Mouse (Mus musculus): ENCODE measurements around the gene Dcaf8. TPM values are rescaled to one million over a fixed set of nuclear protein-coding genes. Genes with fewer than 3 reads are reported as not detected.
A peak's percentile ranks its signal among the peaks of the same experiment; 100 is the strongest.

Gene Dcaf8
- polyA plus RNA-seq, 1 experiment from 2014 or later: 110 TPM

DNA sequence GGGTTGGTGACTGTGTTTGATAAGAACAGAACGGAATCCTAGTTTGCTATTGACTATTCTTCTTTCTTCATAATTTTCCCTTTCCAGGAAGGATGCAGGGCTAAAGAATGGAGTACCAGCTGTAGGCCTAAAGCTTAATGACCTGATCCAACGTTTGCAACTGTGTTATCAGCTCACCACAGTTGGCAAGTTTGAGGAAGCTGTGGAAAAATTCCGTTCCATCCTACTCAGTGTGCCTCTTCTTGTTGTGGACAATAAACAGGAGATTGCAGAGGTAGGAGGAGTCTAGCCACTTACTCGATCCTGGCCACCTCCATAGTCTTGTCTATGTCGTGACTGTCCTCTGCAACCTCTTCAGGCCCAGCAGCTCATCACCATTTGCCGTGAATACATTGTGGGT lies 28.8 kb upstream of the Dcaf8 start:
- no peak for ATAC-seq (replicated peaks; ENCODE audit: low FRiP score, low read depth)
- Histone ChIP-seq H3K36me3 (ENCODE audit: insufficient read depth, low read length) (peaks cover 87% of the 10 kb centered on the region), H3K9me3 (replicated peaks; ENCODE audit: low read length) (no peaks in the 10 kb centered on the region), H3K4me2 (ENCODE audit: low read length) (no peak overlapping the region), H3K4me1 (replicated peaks; ENCODE audit: insufficient read depth, low read length) (no peaks in the 10 kb centered on the region), H3K4me3 (replicated peaks; ENCODE audit: low read depth, low read length) (no peak overlapping the region), H3K27ac (no peak overlapping the region), H3K27me3 (ENCODE audit: insufficient read depth, low read length) (no peaks in the 10 kb centered on the region), H3K9ac (ENCODE audit: low read depth, low read length) (no peak overlapping the region)
- WGBS: 80% methylated on average over 6 of the region's 6 CpGs
- no peak for TF ChIP-seq CTCF (IDR thresholded peaks at IDR 0.05; ENCODE audit: low read depth)
- no peak for DNase-seq (ENCODE audit: low spot score)

DNA sequence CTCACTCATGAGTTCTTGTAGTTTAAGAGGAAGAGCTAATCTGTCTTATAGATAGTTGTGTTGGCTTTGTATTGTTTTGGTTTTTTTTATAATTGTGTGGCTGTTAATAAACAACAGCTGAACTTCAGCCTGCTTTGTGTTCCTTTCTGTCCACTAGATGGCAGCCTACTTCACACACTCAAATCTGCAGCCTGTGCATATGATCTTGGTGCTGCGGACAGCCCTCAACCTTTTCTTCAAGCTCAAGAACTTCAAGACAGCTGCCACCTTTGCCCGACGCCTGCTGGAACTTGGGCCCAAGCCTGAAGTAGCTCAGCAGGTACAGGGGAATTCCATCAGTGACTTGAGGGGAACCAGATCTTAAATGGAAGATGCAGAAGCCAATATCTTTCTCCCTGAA lies 28.2 kb upstream of the Dcaf8 start:
- Histone ChIP-seq H3K4me2 (ENCODE audit: low read length) (no peak overlapping the region), H3K4me3 (replicated peaks; ENCODE audit: low read depth, low read length) (no peak overlapping the region), H3K9ac (ENCODE audit: low read depth, low read length) (no peak overlapping the region), H3K4me1 (replicated peaks; ENCODE audit: insufficient read depth, low read length) (no peaks in the 10 kb centered on the region), H3K27me3 (ENCODE audit: insufficient read depth, low read length) (no peaks in the 10 kb centered on the region), H3K36me3 (ENCODE audit: insufficient read depth, low read length) (peaks cover 81% of the 10 kb centered on the region), H3K27ac (no peak overlapping the region), H3K9me3 (replicated peaks; ENCODE audit: low read length) (no peaks in the 10 kb centered on the region)
- WGBS: 42% methylated on average over 3 of the region's 3 CpGs
- peak; percentile 81 for TF ChIP-seq CTCF (IDR thresholded peaks at IDR 0.05; ENCODE audit: low read depth)
- ATAC-seq (replicated peaks; ENCODE audit: low FRiP score, low read depth) (no peak), DNase-seq (ENCODE audit: low spot score) (peak; percentile 83)

DNA sequence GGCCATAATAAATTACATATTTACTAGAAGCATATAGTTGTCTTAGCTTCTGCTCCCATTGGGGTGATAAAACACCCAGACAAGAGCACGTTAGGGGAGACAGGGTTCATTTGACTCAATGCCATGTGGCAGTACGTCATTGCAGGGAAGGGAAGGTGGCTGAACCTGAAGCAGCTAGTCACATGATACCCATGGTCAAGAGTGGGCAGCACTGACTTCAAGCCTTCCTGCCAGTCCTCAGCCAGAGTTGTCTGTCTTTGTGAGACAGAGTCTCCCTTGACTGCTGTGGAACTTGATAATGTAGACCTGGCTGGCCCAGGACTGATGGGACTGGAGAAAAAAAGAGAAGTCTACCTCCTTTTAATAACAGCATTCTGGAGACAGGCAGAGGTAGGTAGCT lies 25.2 kb upstream of the Dcaf8 start:
- ATAC-seq (replicated peaks; ENCODE audit: low FRiP score, low read depth): no peak
- Histone ChIP-seq H3K4me3 (replicated peaks; ENCODE audit: low read depth, low read length) (no peak overlapping the region), H3K4me1 (replicated peaks; ENCODE audit: insufficient read depth, low read length) (peaks cover 9% of the 10 kb centered on the region; the same call in 1 of the 2 replicates), H3K27me3 (ENCODE audit: insufficient read depth, low read length) (no peaks in the 10 kb centered on the region), H3K36me3 (ENCODE audit: insufficient read depth, low read length) (peaks cover 51% of the 10 kb centered on the region), H3K27ac (no peak overlapping the region), H3K9me3 (replicated peaks; ENCODE audit: low read length) (no peaks in the 10 kb centered on the region), H3K9ac (ENCODE audit: low read depth, low read length) (no peak overlapping the region), H3K4me2 (ENCODE audit: low read length) (no peak overlapping the region)
- DNase-seq (ENCODE audit: low spot score): no peak
- 60% methylated on average over 2 of the region's 2 CpGs for WGBS
- TF ChIP-seq CTCF (IDR thresholded peaks at IDR 0.05; ENCODE audit: low read depth): no peak

DNA sequence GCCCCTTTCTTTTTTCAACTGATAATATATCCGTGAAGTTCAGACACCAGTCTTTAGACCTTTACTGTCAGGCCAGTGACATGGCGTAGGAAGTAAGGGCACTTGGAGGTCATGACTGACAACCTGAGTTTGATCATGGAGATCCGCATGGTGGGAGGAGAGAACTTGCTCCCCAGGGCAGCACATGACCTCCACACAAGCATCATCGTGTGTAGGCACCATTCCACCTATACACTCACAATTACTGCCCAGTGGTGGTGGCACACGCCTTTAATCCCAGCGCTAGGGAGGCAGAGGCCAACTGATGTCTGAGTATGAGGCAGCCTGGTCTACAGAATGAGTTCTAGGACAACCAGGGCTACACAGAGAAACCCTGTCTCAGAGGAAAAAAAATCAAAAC lies 23.3 kb upstream of the Dcaf8 start:
- TF ChIP-seq CTCF (IDR thresholded peaks at IDR 0.05; ENCODE audit: low read depth): no peak
- Histone ChIP-seq H3K27me3 (ENCODE audit: insufficient read depth, low read length) (no peaks in the 10 kb centered on the region), H3K4me3 (replicated peaks; ENCODE audit: low read depth, low read length) (no peak overlapping the region), H3K9me3 (replicated peaks; ENCODE audit: low read length) (no peaks in the 10 kb centered on the region), H3K9ac (ENCODE audit: low read depth, low read length) (no peak overlapping the region), H3K36me3 (ENCODE audit: insufficient read depth, low read length) (peaks cover 43% of the 10 kb centered on the region), H3K27ac (no peak overlapping the region), H3K4me1 (replicated peaks; ENCODE audit: insufficient read depth, low read length) (peaks cover 10% of the 10 kb centered on the region; the same call in 1 of the 2 replicates), H3K4me2 (ENCODE audit: low read length) (no peak overlapping the region)
- no peak for DNase-seq (ENCODE audit: low spot score)
- WGBS: 76% methylated on average over 6 of the region's 6 CpGs
- no peak for ATAC-seq (replicated peaks; ENCODE audit: low FRiP score, low read depth)

DNA sequence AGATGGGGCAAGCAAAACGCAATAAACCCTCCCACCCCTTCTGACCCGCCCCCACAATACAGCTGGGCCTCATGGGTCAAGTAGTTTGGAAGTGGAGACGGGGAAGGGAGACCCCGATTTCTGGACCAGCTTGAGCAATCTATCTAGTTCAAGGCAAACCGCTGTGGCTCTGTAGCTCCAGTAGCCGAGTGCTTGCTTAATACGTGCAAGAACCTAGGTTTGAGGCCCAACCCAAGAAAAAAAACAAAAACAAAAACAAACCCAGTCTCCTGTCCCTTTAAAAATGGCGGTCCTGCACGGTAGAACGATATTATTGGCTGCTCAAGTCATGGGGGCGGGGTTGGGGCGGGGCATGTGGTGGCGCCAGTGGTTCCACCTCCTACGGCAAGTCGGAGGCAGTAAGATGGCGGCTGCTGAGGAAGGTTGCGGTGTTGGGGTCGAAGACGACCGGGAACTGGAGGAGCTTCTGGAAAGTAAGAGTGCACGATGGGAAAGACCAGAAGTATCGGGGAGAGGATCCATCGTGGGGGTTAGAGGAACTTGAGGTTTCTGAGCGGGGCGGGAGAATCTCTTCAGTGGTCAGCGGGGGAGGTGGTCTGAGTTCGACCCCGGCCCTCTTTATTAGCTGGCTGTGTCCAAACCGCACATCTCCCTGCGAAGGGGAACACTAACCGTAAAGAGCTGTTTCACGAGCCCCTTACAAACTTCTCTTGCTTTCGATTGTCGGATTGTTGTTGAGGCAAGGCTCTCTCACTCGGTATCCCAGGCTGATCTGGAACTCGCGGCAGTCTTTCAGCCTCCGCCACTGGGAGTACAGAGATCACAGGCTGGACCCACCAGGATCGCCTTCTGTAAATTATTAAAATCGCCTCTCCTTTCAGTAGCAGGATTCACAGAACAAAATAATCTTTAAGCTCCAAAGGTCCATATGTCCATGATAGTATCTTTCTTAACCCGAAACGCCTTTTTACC lies 21.2 kb upstream of the Dcaf8 start, which contains the start of gene Pex19:
TSS of gene Pex19 (plus strand) at position 380 of the 972 bp plus-strand sequence.
- Histone ChIP-seq H3K36me3 (ENCODE audit: insufficient read depth, low read length) (peaks cover 38% of the 10 kb centered on the region), H3K9ac (ENCODE audit: low read depth, low read length) (peak within 1 kb of the TSS; percentile 82), H3K4me2 (ENCODE audit: low read length) (peak within 1 kb of the TSS; percentile 85), H3K27ac (peak within 1 kb of the TSS; percentile 65; the same call in 1 of the 2 replicates), H3K4me1 (replicated peaks; ENCODE audit: insufficient read depth, low read length) (peaks cover 10% of the 10 kb centered on the region; the same call in 1 of the 2 replicates), H3K4me3 (replicated peaks; ENCODE audit: low read depth, low read length) (peak within 1 kb of the TSS; percentile 78), H3K27me3 (ENCODE audit: insufficient read depth, low read length) (no peaks in the 10 kb centered on the region), H3K9me3 (replicated peaks; ENCODE audit: low read length) (no peaks in the 10 kb centered on the region)
- TF ChIP-seq CTCF (IDR thresholded peaks at IDR 0.05; ENCODE audit: low read depth): no peak
- peak; percentile 93 for DNase-seq (ENCODE audit: low spot score)
- ATAC-seq (replicated peaks; ENCODE audit: low FRiP score, low read depth): peak; percentile 97
- under 1% methylated on average over 42 of the region's 42 CpGs for WGBS

DNA sequence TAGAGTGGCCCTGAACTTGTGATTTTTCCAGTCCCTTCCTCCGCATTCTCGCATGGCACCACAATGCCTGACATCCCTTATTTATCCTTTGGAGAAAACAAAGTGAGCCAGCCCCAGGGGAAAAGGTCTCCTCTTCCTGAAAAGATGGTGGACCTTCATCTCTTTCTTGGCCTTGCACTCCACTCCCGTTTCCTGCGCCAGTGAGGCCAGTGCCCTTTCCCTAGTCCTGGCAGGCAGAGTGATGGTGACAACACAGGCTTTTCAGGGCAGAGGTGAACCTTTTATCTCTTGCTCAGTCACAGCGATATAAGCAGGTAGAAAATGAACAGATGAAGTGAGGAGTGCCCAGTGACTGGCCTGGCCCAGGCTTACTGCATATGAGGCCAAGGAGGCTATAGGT lies 20.4 kb upstream of the Dcaf8 start:
- 23% methylated on average over 5 of the region's 5 CpGs for WGBS

More for the DNA sequence above, 20.4 kb upstream of the Dcaf8 start:
- Histone ChIP-seq H3K9ac (ENCODE audit: low read depth, low read length) (peak overlapping the region; percentile 82), H3K4me1 (replicated peaks; ENCODE audit: insufficient read depth, low read length) (peaks cover 10% of the 10 kb centered on the region; the same call in 1 of the 2 replicates), H3K36me3 (ENCODE audit: insufficient read depth, low read length) (peaks cover 39% of the 10 kb centered on the region), H3K27ac (peak overlapping the region; percentile 65; the same call in 1 of the 2 replicates), H3K4me2 (ENCODE audit: low read length) (peak overlapping the region; percentile 85), H3K4me3 (replicated peaks; ENCODE audit: low read depth, low read length) (peak overlapping the region; percentile 78), H3K9me3 (replicated peaks; ENCODE audit: low read length) (no peaks in the 10 kb centered on the region), H3K27me3 (ENCODE audit: insufficient read depth, low read length) (no peaks in the 10 kb centered on the region)
- ATAC-seq (replicated peaks; ENCODE audit: low FRiP score, low read depth) (no peak), DNase-seq (ENCODE audit: low spot score) (no peak)
- no peak for TF ChIP-seq CTCF (IDR thresholded peaks at IDR 0.05; ENCODE audit: low read depth)

All from kidney, postnatal 0 days (tissue).